Mouse (Mus musculus): ENCODE measurements around the gene Kifap3.

DNA sequence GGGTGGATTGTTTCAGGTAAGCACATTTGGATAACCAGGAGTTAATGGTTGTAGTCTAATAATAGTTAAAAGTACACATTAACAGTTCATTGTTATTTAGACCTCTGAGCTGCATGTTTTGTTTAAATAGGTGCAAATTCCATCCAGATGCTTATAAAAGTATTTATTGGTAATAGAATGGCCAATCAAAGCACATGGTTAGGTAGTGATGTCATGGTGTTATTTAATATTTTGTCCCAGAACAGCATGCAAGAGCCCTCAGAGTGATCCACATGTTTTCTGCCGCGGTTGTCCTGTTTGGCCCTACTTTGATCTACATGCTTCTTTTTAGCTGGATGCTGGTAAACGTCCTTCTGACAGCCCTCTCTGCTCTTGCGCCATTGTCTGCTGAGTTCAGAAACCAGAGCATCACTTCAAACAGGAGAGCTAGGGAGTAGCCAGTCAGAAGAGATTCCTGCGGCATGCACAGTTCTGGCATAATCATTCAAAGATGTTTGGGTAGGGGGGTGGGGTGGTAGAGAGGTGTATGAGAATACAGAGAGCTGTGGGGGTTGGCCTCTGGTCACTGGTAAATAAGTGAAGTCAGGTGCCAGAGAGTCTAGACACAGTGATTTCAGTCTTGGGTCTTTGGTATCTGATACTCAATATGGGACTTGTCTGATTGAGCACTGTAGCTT is 73.6 kb downstream of the Kifap3 start:
- no peak for TF ChIP-seq POLR2A (IDR thresholded peaks at IDR 0.05; ENCODE audit: borderline replicate concordance, extremely low read depth, insufficient read depth, insufficient read length, poor library complexity, severe bottlenecking)
- TF ChIP-seq CTCF (IDR thresholded peaks at IDR 0.05; ENCODE audit: borderline replicate concordance, extremely low read depth, insufficient read depth, insufficient read length), result no peak

All from brain, embryonic 14.5 days (tissue).